Mouse (Mus musculus) limb, embryonic 12.5 days (tissue): ENCODE measurements at regions not wholly inside any gene's neighbourhood (a gene's known extent, or its start where the extent isn't known, plus 50 kb on each side); places are given as distances from the start of the nearest gene placed in this dataset.

Source experiments
- ATAC-seq: fragments of 200-750 bp; cut with Nextera tagmentation; 2 replicates; pipeline ENCODE4 v1.8.0; 2017; ENCODE audit warnings: low read depth, moderate TSS enrichment; ENCODE audit not compliant: insufficient number of reproducible peaks, insufficient read depth, low FRiP score, low TSS enrichment
- H3K27ac ChIP-seq: fragments of 300-500 bp; sonication (generic); 2 replicates; pipeline ENCODE4 v1.5.1; 2016; ENCODE audit warnings: mild to moderate bottlenecking, moderate library complexity
- H3K27me3 ChIP-seq: fragments of 300-500 bp; sonication (generic); 2 replicates; pipeline ENCODE4 v1.6.1; 2016; ENCODE audit warnings: mild to moderate bottlenecking, moderate library complexity
- H3K36me3 ChIP-seq: fragments of 300-500 bp; sonication (generic); 2 replicates; pipeline ENCODE4 v1.6.1; 2016; ENCODE audit warnings: mild to moderate bottlenecking, moderate library complexity
- H3K4me1 ChIP-seq: fragments of 300-500 bp; sonication (generic); replicated peaks from 2 replicates; pipeline ENCODE4 v1.6.1; 2016
- H3K4me2 ChIP-seq: fragments of 300-500 bp; sonication (generic); 2 replicates; pipeline ENCODE4 v1.6.1; 2016; ENCODE audit warnings: mild to moderate bottlenecking, moderate library complexity
- H3K4me3 ChIP-seq: fragments of 300-500 bp; sonication (generic); replicated peaks from 2 replicates; pipeline ENCODE4 v1.5.1; 2016; ENCODE audit warnings: mild to moderate bottlenecking
- H3K9ac ChIP-seq: fragments of 300-500 bp; sonication (generic); replicated peaks from 2 replicates; pipeline ENCODE4 v1.6.1; 2016; ENCODE audit warnings: mild to moderate bottlenecking, moderate library complexity
- H3K9me3 ChIP-seq: fragments of 300-500 bp; sonication (generic); 2 replicates; pipeline ENCODE4 v1.6.1; 2016; ENCODE audit warnings: mild to moderate bottlenecking, moderate library complexity
- WGBS: fragments of 180-500 bp; shearing (Covaris S2); methylation state at CpG from one replicate; pipeline ENCODE4 v1.1.7; 2016; 5-methylcytosine and 5-hydroxymethylcytosine counted together

- no peak overlapping the region for H3K4me3 ChIP-seq
- no peak overlapping the region for H3K9ac ChIP-seq
- no peaks in the 10 kb centered on the region for H3K9me3 ChIP-seq
- H3K27ac ChIP-seq = no peak overlapping the region
- no peak for ATAC-seq
- H3K36me3 ChIP-seq = no peaks in the 10 kb centered on the region
- no peak overlapping the region for H3K4me2 ChIP-seq
- H3K4me1 ChIP-seq = no peaks in the 10 kb centered on the region
- H3K27me3 ChIP-seq = no peaks in the 10 kb centered on the region
Measured at GRCm38 (mm10) chr9:52377761-52378160, 209.4 kb upstream of the Zc3h12c start.

GRCm38 (mm10) chr9:52376914-52377313 is 208.5 kb upstream of the Zc3h12c start:
- Histone ChIP-seq H3K9ac (no peak overlapping the region), H3K4me3 (no peak overlapping the region), H3K4me1 (no peaks in the 10 kb centered on the region), H3K36me3 (no peaks in the 10 kb centered on the region), H3K9me3 (no peaks in the 10 kb centered on the region), H3K27ac (no peak overlapping the region), H3K4me2 (no peak overlapping the region), H3K27me3 (no peaks in the 10 kb centered on the region)
- 86% methylated on average over 3 of the region's 3 CpGs for WGBS
- no peak for ATAC-seq

GRCm38 (mm10) chr9:52371296-52371695 is 202.9 kb upstream of the Zc3h12c start:
- no peak overlapping the region for H3K27ac ChIP-seq
- no peaks in the 10 kb centered on the region for H3K9me3 ChIP-seq
- H3K36me3 ChIP-seq = no peaks in the 10 kb centered on the region
- H3K9ac ChIP-seq = no peak overlapping the region
- no peak overlapping the region for H3K4me2 ChIP-seq
- no peaks in the 10 kb centered on the region for H3K27me3 ChIP-seq
- 86% methylated on average over 1 of the region's 1 CpGs for WGBS
- H3K4me3 ChIP-seq = no peak overlapping the region
- H3K4me1 ChIP-seq = no peaks in the 10 kb centered on the region
- no peak for ATAC-seq

- WGBS = 43% methylated on average over 9 of the region's 9 CpGs
- Histone ChIP-seq H3K27ac (no peak overlapping the region), H3K36me3 (no peaks in the 10 kb centered on the region), H3K4me3 (no peak overlapping the region), H3K9ac (no peak overlapping the region), H3K4me2 (no peak overlapping the region), H3K27me3 (no peaks in the 10 kb centered on the region), H3K4me1 (no peaks in the 10 kb centered on the region), H3K9me3 (no peaks in the 10 kb centered on the region)
- ATAC-seq = no peak
Measured at GRCm38 (mm10) chr9:52368911-52369310, 200.5 kb upstream of the Zc3h12c start.

GRCm38 (mm10) chr9:52368080-52368479 is 199.7 kb upstream of the Zc3h12c start:
- H3K4me3 ChIP-seq = no peak overlapping the region
- no peaks in the 10 kb centered on the region for H3K36me3 ChIP-seq
- H3K9ac ChIP-seq = no peak overlapping the region
- 82% methylated on average over 3 of the region's 3 CpGs for WGBS
- H3K4me1 ChIP-seq = no peaks in the 10 kb centered on the region
- H3K27me3 ChIP-seq = no peaks in the 10 kb centered on the region
- ATAC-seq = no peak
- H3K9me3 ChIP-seq = no peaks in the 10 kb centered on the region
- no peak overlapping the region for H3K4me2 ChIP-seq
- H3K27ac ChIP-seq = no peak overlapping the region

- WGBS = 55% methylated on average over 9 of the region's 9 CpGs
- Histone ChIP-seq H3K27me3 (no peaks in the 10 kb centered on the region), H3K36me3 (no peaks in the 10 kb centered on the region), H3K4me1 (no peaks in the 10 kb centered on the region), H3K27ac (no peak overlapping the region), H3K9me3 (no peaks in the 10 kb centered on the region), H3K9ac (no peak overlapping the region), H3K4me3 (no peak overlapping the region), H3K4me2 (no peak overlapping the region)
- no peak for ATAC-seq
Measured at GRCm38 (mm10) chr9:52366046-52366445, 197.7 kb upstream of the Zc3h12c start.

GRCm38 (mm10) chr9:52361599-52361998 is 193.2 kb upstream of the Zc3h12c start:
- no peak for ATAC-seq
- no peaks in the 10 kb centered on the region for H3K4me1 ChIP-seq
- no peaks in the 10 kb centered on the region for H3K27me3 ChIP-seq
- H3K27ac ChIP-seq = no peak overlapping the region
- H3K36me3 ChIP-seq = no peaks in the 10 kb centered on the region
- H3K9ac ChIP-seq = no peak overlapping the region
- H3K4me2 ChIP-seq = no peak overlapping the region
- no peak overlapping the region for H3K4me3 ChIP-seq
- H3K9me3 ChIP-seq = no peaks in the 10 kb centered on the region
- WGBS = 80% methylated on average over 2 of the region's 2 CpGs

- no peaks in the 10 kb centered on the region for H3K36me3 ChIP-seq
- WGBS = 51% methylated on average over 3 of the region's 3 CpGs
Measured at GRCm38 (mm10) chr9:52359416-52359815, 191.0 kb upstream of the Zc3h12c start.

GRCm38 (mm10) chr9:52356549-52356948 is 188.2 kb upstream of the Zc3h12c start:
- Histone ChIP-seq H3K9ac (no peak overlapping the region), H3K4me2 (no peak overlapping the region), H3K27ac (no peak overlapping the region), H3K4me1 (no peaks in the 10 kb centered on the region), H3K4me3 (no peak overlapping the region), H3K9me3 (no peaks in the 10 kb centered on the region), H3K27me3 (no peaks in the 10 kb centered on the region), H3K36me3 (no peaks in the 10 kb centered on the region)
- no peak for ATAC-seq
- 82% methylated on average over 3 of the region's 3 CpGs for WGBS

More at GRCm38 (mm10) chr9:52359416-52359815, 191.0 kb upstream of the Zc3h12c start:
- no peaks in the 10 kb centered on the region for H3K9me3 ChIP-seq
- H3K4me3 ChIP-seq = no peak overlapping the region
- H3K9ac ChIP-seq = no peak overlapping the region
- H3K4me1 ChIP-seq = no peaks in the 10 kb centered on the region
- H3K4me2 ChIP-seq = no peak overlapping the region
- no peak overlapping the region for H3K27ac ChIP-seq
- no peaks in the 10 kb centered on the region for H3K27me3 ChIP-seq
- ATAC-seq = no peak

- H3K27ac ChIP-seq = no peak overlapping the region
- no peaks in the 10 kb centered on the region for H3K9me3 ChIP-seq
- H3K27me3 ChIP-seq = no peaks in the 10 kb centered on the region
- H3K4me3 ChIP-seq = no peak overlapping the region
- no peak for ATAC-seq
- no peaks in the 10 kb centered on the region for H3K36me3 ChIP-seq
- no peaks in the 10 kb centered on the region for H3K4me1 ChIP-seq
- 53% methylated on average over 10 of the region's 10 CpGs for WGBS
- H3K4me2 ChIP-seq = no peak overlapping the region
- no peak overlapping the region for H3K9ac ChIP-seq
Measured at GRCm38 (mm10) chr9:52355187-52355982, 187.0 kb upstream of the Zc3h12c start.

- Histone ChIP-seq H3K9me3 (no peaks in the 10 kb centered on the region), H3K9ac (no peak overlapping the region), H3K4me2 (no peak overlapping the region), H3K27ac (no peak overlapping the region), H3K27me3 (no peaks in the 10 kb centered on the region), H3K36me3 (no peaks in the 10 kb centered on the region), H3K4me3 (no peak overlapping the region), H3K4me1 (no peaks in the 10 kb centered on the region)
- ATAC-seq = no peak
- WGBS = 74% methylated on average over 7 of the region's 7 CpGs
Measured at GRCm38 (mm10) chr9:52348536-52349527, 180.5 kb upstream of the Zc3h12c start.
